Mouse (Mus musculus) cerebellum, adult 8-10 months (tissue): ENCODE data around the gene Arglu1.

ENCODE experiments used
- DNase-seq: peaks from one replicate; pipeline ENCODE4 v3.0.0; 2022

Arglu1 gene

DNA sequence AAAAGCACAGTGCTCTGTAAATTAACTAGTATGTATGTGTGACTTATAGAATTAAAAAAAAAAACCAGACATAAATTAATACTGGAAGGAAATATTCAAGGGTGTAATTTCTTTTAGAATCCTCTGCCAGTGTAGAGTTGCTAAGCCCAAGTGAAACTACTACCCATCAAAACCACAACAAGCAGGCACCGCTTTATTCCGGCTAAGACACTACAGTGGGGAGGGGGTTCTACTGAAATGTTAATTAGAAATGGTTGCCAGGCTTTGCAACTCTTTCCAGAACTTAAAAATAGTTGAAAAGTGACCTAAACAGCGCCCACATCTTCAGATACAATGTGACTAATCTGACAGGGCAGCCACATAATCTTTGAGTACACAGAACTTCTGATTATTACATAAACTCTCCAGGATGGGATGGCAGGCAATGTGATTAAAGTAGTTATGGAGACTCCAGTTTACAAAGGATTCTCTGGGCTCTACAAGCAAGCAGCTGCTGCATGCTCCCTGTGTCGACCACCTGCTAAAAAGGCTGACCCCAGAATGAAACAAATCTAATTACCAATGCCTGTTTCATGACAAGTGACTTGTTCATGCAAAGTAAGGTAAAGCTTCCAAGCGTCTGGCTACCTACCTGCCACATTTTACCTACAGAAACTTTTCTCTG is 32.5 kb downstream of the Arglu1 start:
- no peak for DNase-seq

DNA sequence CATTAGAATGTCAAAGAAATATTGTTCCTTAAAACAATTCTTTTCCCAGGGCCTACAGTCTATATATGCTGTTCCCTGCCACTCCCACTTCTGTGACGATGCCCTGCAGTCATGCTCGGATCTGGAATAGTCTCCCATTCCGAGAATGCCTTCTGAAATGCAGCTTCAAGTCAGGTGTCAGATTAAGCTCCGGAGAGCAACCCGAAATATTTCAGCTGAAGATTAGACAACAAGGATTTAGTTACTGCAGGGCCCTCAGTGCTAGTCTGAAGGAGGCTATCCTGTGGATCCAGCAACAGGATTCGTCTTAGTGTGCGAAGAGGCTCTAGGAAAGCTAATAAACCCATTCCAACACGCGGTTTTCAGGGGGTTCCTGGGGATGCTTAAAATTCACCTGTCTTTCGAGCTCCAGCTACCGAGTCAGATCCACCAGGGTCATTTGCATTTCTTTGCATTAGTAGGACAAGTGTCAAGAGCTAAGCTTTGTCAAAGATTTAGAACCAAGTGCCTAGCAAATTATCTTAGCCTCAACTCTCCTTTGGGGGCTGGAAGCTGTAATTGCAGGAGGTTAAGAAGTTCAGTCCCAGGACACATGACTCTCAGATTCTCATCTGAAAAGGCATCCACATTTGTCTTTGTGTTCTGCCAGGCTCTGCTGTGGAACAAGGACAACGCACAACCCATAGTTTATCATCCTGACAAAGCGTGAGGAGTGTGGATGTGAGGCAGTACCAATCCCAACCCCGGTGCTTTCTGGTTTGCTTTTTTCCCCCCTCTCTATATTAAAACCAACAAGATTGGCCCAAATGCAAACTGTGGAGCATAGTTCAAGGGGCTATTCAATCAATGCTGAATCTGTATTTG is 33.5 kb downstream of the Arglu1 start:
- DNase-seq: no peak

GRCm38 (mm10) chr8:8655346-8656340 is 34.7 kb downstream of the Arglu1 start:
- DNase-seq: no peak

DNA sequence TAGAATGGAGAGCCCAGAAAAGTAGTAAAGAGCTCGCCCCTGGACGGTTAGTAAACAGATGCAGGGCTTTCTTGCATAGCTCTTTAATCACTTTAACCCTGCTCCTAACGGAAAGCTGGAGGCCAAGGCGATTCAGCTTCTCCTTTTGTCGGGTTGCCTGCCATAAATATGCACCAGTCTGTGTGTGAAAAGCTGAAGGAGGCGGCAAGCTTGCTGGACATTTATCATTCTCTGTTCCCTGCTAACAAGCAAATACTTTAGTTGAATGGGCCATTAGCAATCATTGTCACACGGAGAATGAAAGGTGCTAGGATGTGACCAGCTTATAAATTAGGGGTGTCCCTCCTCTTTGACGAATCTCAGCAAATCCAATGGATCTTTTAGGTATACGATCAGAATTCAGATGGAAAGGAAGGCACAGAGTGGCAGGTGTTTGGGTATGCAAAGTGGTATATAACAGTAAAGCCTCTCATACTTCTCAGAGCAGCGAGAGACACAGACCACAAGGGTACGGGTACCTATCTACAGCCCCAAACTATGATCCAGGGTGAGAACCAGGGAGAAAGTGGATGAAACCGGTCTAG is 36.3 kb downstream of the Arglu1 start:
- no peak for DNase-seq

DNA sequence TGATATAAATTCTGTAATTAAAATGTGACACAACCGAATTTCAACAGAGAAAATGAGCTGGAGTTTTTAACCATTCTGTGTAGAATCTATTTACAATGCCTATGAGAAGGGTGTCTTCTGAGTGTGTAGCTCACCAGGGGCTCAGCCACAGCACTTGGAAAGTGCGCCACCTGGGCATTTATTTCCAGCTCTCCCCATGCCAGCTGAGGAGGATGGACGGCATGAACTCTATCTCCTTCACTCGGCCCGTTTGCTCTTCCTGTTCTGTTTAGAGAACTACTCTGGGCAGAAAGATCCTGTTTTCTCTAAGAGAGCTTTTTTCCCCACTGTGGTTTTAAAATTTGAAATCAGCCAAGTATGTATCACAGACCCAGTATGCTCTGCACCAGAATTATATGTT is 37.0 kb downstream of the Arglu1 start:
- DNase-seq: no peak

- no peak for DNase-seq
Measured at GRCm38 (mm10) chr8:8652388-8652787, 37.9 kb downstream of the Arglu1 start.

GRCm38 (mm10) chr8:8649944-8650343 is 40.4 kb downstream of the Arglu1 start:
- DNase-seq: no peak

DNA sequence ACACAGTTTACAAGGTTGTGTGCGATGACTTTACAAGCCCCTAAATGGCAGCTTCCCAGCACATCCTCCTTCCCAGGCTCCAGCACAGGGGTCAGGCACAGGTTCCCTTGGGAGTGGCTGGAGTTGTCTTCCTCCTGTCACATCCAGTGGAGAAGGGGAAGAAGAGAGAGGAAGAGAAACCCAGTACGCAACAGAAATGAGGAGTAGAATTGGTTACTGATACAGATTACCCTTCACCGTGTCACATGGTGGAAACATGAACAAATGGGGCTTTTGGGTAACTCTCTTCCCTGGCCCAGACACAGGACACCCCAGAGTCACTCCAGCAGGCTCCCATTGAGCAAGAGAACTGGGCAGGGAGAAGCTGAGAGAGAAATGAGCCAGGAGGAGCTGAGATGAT is 40.8 kb downstream of the Arglu1 start:
- DNase-seq: no peak

GRCm38 (mm10) chr8:8648686-8649085 is 41.6 kb downstream of the Arglu1 start:
- DNase-seq: no peak

GRCm38 (mm10) chr8:8647824-8648223 is 42.5 kb downstream of the Arglu1 start:
- no peak for DNase-seq

DNA sequence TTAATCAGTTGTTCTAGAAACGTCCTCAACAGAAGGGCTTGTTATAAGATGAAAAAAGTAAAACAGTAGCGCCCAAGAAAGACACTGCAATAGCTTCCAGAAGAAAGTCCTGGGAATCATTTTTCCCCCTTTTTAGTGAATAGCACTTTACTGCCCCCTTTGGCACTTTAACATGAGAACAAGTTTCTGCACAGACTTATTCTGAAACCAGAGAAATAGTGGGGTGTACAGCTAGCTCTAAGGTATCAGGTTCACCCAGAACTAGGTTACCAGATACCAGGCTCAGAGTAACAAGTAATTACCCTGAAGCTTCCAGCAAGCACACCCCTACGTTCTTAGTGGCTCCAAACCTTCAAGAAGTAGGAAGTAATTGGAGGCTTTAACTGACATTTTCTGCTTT is 43.0 kb downstream of the Arglu1 start:
- DNase-seq: no peak

DNA sequence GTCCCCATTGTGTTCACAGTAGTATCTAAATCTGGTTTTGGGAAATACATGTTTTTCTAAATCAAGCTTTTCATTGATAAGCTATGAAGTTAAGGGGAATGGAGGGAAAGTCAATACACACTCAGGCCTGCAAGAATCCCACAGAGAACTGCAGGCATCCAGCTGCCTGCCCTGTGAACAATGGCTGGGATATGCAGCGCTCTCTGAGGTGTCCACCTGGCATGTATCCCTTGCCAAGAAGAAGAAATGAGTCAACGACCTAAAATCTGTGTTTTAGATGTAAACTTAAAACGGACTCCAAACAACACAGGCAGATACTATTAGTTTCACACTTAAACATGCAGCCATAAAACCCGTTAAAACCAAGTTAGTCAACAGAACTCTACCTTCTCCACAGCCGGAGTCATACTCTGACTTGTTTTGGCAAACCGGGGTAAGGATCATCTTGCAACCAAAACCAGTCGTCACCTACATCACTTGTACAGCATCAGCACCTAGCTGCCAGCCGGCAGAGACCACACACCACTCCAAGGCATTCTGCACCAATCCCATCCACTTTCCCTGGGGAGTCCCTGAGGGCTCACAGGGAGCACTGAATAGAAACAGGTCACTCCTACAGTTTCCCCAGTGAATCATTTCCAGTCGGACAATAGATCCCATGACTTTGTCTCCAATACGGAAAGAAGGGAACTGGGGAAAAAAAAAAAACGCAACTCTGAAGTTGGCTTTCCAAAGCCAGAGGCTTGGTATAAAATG is 46.0 kb downstream of the Arglu1 start:
- DNase-seq: no peak

GRCm38 (mm10) chr8:8640264-8640588 is 50.1 kb downstream of the Arglu1 start:
- DNase-seq: no peak

GRCm38 (mm10) chr8:8639569-8640263 is 50.6 kb downstream of the Arglu1 start:
- no peak for DNase-seq

DNA sequence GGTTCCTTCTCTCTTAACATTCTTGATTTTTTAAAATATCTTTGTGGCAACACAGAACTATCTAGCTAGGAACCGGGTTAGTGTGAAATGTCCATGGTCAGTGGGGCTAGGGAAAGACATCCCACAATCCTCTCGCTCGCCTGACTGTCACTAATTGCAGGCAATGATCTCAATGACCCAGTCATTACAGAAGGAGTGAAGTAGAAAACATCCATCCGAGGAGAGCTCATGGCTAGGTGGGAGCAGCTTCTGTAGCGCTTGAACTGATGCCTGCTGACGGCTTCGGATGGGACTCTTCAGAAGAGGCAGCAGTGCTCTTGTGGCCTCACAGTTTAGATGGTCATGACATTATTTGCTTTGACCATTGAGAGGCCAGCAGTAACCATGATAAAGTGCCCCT is 58.9 kb downstream of the Arglu1 start:
- no peak for DNase-seq

DNA sequence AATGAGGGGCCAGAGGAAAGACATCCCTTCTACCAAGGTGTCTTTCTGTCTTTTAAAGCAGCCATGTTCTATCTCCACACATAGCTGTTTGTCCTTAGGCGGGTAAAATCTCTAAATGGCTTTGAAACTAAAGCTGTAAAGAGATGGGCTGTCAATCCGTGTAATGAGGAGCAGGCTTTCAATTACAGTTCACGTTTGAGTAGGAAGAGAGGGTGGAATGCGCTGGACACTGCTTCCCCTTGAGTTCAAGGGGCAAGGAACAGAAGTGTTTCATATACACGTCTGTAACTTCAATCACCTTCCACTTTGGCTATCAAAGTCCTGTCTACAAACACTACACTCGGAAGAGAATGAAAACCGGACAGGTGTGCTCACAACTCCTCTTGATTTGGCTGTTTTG is 66.3 kb downstream of the Arglu1 start:
- no peak for DNase-seq

DNA sequence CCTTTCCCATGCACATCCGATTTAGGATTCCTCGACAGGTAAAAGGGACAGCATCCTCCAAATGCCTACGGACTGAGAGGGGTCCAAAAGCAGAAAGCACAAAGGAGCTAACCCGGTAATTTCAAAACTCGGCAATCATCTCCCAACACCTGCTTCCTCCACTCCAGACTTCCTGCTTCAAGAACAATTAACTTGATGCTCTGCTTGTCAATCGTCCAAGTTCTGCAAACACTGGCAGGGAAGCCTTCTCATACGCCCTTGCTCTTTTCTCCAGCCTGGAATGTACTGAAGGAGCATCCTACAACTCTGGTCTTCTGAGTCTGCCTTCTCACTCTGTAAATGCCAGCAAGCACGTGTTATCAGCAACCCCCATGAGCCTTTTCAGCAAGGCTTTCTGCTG is 66.8 kb downstream of the Arglu1 start:
- DNase-seq: no peak

- no peak for DNase-seq
Measured at GRCm38 (mm10) chr8:8622476-8622875, 67.8 kb downstream of the Arglu1 start.

DNA sequence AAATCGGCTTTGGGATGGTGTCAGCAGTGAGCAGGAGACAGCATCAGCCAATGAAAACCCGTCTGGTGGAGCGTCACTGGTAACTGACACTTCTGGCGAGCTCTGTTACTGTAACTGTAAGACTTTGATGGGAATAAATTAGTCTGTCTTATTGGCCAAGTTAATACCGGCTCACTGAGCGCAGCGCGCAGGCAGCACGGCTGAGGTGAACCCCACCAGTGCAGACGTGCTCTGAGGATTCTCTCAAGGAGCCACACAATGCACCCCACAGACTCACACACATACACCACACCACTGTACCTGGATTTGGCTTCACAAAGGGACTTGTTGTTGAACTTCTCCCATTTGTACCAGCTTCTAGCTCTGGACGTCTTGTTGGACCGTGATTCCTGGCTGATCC is 68.3 kb downstream of the Arglu1 start:
- DNase-seq: peak; percentile 8

DNA sequence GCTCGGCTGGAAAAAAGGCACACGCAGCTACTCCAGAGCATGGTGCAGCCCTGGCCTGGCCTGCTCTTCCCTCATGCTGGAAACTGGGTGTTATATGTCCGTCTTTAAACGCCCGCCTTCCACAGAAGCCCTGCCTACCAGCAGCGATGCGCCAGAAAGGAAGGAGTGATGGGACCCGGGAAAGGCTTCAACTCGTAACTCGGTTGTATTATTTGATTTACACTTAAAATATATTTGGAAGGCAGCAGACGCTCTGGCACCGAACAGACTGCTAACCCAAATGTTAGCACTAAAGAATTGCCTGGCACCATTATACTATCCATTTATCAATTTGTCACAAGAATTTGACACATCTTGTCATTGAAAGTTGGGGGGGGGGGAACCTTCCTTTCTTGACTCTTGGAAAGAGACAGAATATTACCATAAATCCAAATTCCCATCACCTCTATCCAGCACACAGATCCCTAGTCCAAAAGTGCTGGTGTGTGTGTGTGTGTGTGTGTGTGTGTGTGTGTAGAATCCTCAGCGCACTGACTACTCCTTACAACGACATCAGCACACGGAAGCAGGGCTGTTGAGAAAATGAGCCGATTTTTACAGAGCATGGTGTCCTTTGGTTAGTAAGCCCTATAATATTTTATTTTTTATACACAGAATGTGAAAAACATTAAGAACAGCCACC is 68.9 kb downstream of the Arglu1 start:
- no peak for DNase-seq

GRCm38 (mm10) chr8:8620536-8620935 is 69.8 kb downstream of the Arglu1 start:
- DNase-seq: no peak
